Mouse (Mus musculus) ovary, postnatal 10 days (tissue): Measurements from ENCODE around the gene Cdh26.

Experiments used
- DNase-seq: peaks from one replicate; pipeline ENCODE4 v3.0.0; 2022; ENCODE audit warnings: low spot score

Gene Cdh26

DNA sequence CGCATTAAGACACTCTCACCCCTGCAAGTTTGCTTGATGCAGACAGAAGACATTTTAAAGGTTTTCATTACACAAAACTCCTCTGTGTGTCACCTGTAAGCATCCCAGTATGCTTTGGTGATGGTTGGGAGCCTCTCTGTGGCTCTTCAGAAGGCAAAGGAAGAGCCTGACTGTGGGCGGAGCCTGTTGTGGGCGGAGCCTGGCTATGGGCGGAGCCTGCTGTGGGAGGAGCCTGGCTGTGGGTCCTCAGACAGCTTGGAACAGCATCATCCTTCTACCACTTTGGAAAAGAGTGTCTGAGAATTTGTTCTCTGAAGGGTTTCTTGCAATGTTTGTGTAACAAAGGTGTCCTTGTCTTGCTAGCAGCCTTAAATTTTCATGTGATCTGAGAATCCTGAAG, 82.7 kb downstream of the Cdh26 start:
- DNase-seq, result no peak

DNA sequence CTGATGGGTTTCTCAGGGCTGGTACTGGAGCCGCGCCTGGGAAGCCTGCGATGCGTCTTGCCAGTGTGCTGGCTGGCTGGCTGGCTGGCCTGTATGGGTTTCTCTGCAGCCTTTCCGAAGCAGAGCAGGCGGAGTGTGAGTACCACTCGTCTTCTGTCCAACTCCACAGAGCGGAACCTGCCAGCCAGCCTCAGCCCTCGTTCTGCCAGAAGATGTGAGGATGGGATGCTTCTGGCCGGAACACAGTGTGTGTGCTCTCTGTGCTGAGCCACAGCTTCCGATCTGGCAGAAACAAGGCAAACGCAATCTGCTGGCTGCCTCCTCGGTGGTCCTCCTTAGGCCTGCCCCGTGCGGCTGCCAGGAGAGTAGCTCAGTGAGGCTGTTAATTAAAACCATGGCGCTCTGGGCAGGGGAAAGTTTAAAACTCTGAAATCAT, 83.3 kb downstream of the Cdh26 start:
- DNase-seq, result no peak

DNA sequence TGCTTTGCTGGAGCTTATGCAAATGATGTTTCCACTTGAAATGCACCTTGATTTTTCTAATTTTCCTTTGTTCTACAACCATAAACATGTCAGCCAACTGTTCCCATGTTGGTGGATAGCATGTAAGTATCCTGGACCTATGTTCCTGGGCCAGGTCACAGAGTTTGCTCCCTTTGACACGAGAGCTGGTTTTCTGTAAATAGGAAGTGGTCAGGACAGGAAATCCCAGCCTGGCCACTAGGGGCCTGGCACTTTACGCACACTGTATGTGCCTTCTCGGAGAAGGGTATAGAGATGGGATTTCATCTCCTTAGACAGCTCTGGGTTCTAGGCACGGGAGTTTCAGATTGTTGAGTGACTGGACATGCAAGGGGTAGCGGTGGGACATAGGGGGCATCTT, 86.1 kb downstream of the Cdh26 start:
- DNase-seq, result no peak

DNA sequence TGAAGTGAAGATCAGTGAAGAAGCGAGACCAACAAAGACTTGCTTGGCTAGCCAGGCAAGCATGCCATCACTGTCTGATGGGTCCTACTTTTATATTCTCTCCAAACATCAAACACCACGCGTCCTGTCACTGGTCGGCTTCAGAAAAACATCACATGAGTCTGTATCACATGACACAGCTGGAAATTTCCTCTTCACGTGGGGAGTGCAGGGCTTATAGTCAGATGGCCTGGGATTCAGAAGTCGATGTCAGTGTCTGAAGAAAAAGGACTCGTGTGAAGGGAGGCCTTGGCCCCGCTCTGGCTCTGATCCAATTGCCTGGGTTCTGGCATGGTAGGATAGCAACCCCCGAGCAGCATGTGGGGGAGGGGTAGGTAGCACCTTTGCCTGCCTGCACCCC, 86.6 kb downstream of the Cdh26 start:
- DNase-seq, result no peak

DNA sequence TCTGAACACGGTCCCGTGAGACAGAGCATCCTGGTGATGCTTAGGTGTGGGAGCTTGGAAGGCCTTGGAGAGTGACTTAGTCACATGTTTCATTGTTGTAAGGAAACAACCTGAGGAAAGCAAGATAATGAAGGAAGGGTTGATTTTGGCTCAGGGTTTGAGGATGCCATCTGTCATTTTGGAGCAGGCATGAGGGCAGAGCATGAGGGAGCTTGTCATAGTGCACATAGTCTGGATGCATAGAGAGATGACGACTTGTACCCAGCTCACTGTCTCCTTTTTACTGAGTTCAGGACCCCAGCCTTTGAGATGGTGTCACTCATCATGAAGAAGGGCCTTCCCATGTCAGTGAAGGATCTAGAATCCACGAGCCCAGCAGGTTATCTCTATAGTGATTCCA, 89.0 kb downstream of the Cdh26 start:
- no peak for DNase-seq

DNA sequence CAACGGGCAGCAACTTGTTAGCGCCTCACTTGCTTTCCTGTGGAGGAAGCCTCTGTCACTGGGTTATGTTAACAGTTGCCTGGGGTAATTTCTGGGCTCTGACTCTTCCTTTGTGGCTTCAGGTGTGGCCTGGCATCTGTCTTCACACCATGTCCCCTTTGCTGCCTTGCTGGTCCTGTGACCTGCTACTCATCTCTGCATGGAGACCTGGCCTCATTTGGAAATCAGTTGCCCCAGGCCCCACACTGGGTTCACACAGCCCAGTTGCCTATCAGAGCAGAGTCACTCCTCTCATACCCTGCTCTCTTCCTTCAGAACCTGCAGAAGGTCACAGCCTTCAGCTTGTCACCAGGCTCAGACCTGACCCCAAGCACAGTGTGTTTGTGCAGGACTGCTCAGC, 89.9 kb downstream of the Cdh26 start:
- DNase-seq, result no peak

DNA sequence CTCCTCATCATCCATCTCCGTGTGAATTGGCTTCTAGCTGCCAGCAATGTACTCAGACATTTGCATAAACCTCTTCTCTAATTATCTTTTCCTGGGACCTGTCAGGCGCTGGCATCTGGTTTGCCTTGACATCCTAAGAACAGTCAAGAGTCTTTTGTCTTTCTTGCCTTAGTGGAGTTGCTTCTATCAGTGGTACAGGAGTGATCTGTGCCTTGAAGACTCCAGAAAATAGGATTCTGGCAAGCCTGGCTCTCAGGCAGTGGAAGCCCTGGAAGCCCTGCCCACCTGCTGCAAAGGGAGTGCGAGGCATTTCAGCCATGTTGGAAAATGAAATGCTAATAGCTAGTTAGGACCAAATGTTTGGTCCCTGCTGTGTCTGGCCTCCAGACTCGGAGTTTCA, 92.0 kb downstream of the Cdh26 start:
- DNase-seq, result no peak

DNA sequence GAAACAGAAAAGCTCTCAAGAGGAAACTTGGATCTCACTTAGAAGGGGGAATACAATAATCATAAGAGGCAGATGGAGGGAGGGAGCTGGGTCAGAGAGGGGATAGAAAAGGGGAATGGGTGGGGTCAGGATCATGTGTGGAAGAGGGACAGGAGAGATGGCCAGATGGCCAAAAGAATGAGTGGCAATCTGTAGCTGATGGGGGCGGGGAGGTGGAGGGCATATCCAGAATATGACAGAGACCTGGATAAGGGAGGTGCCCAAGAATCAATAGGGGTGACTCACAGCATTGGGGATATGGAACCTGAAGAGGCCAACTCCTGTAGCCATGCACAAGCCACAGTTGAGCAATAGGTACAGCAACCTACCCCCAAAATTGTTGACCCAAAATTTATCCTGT, 92.5 kb downstream of the Cdh26 start:
- no peak for DNase-seq

DNA sequence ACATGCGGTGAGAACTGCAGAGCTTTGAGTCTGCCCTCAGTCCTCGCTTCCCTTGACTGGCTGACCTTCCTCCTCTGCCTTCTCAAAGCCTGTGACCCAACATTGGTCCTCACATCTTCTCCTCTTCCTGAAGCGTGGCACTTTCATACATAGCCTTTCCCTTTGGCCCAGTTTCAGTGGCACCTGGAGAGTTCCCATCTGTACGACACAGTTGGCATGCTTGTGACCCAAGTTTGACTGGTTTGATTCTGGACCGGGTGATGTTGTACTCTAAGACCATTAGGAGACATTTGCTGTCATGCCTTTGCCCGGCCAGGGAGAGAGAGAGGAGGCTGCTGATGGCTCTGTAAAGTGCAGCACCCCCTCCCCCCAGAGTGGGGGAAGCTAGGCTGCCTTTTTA, 96.4 kb downstream of the Cdh26 start:
- DNase-seq, result no peak

DNA sequence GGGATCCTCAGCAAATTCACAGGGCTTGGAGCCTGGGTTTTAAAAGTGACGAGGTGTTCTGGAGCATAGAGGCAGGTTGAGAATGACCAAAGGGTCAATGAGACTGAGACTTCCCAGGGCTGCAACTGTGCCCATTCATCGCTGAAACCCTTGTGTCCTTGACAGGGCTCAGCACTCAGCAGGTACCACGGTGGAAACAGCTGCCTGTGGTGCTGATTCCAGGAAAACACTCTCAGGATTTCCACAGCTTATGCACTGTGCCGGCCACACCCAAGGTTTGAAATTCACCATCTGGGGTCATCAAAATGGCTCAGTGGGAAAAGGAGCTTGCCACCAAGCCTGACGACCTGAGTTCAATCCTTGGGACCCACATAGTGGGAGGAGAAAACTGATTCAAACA, 100.9 kb downstream of the Cdh26 start:
- no peak for DNase-seq

DNA sequence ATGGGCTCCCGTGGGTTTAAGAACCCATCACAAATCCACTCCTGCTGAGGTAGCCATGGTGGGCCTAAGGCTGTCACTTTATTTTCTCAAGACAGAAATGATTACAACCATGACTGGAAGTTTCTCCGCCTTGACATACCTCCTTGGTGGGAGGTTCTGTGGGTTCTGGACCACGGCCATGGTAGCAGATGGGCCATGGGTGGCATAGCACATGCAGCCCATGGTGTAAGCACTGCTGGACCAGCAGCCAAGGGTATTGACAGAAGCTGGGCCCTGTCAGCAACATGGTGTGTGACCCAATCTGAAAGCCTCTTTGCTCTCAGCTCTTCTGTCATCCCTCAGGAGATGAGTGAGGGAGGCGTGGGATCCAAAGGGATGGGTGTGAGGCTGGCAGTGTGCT, 106.2 kb downstream of the Cdh26 start:
- no peak for DNase-seq
